Mouse (Mus musculus) T-helper 1 cell (primary cell): Measurements from ENCODE around the gene Ctdspl2.
"Not testable (repeated sequence)": the region's sequence is repeated elsewhere in the genome, so short reads cannot be mapped to it uniquely, and the experiment has no call there.

Experiments
- in situ Hi-C: fragments of 300-600 bp; cut with MboI, MseI; formaldehyde crosslinking; loops from one replicate; pipeline ENCODE4 v1.15.1; 2025; ENCODE audit warnings: high pct_unique_total_duplicates

The Ctdspl2 gene

GRCm38 (mm10) chr2:121955765-121956223 is at the start of gene Ctdspl2, which contains the start of gene Mageb3:
Ctdspl2 (plus strand) TSS chr2:121956001.
Mageb3 (minus strand) TSS chr2:121956092.
- in situ Hi-C loops, result loop anchor here (5.0 to 10.0 kb wide), 2 partner anchors 72 to 699 kb away; partner anchors contain the start of gene Eif3j1

- in situ Hi-C loops, result no loop called here
These were observed 45.8 kb upstream of the Ctdspl2 start for GRCm38 (mm10) chr2:121909975-121910374.

- in situ Hi-C loops, result no loop called here
These were observed 39.5 kb upstream of the Ctdspl2 start for GRCm38 (mm10) chr2:121916047-121916970.

- in situ Hi-C loops, result not testable (repeated sequence)
These were observed 18.2 kb upstream of the Ctdspl2 start for GRCm38 (mm10) chr2:121937624-121938023.

- in situ Hi-C loops, result no loop called here
These were observed 12.4 kb upstream of the Ctdspl2 start for GRCm38 (mm10) chr2:121943364-121943763.

- in situ Hi-C loops, result loop anchor here (5.0 to 10.0 kb wide), 2 partner anchors 72 to 700 kb away; partner anchors contain the start of gene Eif3j1
These were observed 687 bp upstream of the Ctdspl2 start for GRCm38 (mm10) chr2:121954971-121955656.

GRCm38 (mm10) chr2:121956224-121957018 is 620 bp downstream of the Ctdspl2 start:
- in situ Hi-C loops, result loop anchor here (5.0 to 10.0 kb wide), 2 partner anchors 71 to 698 kb away; partner anchors contain the start of gene Eif3j1

GRCm38 (mm10) chr2:121957216-121957792 is 1.5 kb downstream of the Ctdspl2 start:
- in situ Hi-C loops, result loop anchor here (5.0 to 10.0 kb wide), 2 partner anchors 70 to 697 kb away; partner anchors contain the start of gene Eif3j1

GRCm38 (mm10) chr2:121995738-121996137 is 39.9 kb downstream of the Ctdspl2 start:
- in situ Hi-C loops, result no loop called here

- in situ Hi-C loops, result no loop called here
These were observed 53.0 kb downstream of the Ctdspl2 start for GRCm38 (mm10) chr2:122008832-122009231.

GRCm38 (mm10) chr2:122011441-122011840 is 55.6 kb downstream of the Ctdspl2 start:
- in situ Hi-C loops, result no loop called here

GRCm38 (mm10) chr2:122018705-122019104 is 62.9 kb downstream of the Ctdspl2 start:
- in situ Hi-C loops, result no loop called here

- in situ Hi-C loops, result no loop called here
These were observed 66.5 kb downstream of the Ctdspl2 start for GRCm38 (mm10) chr2:122022284-122022683.

- in situ Hi-C loops, result loop anchor here (5.0 kb wide), 1 partner anchor 70 kb away; the partner anchor contains the start of genes Ctdspl2 and Mageb3
These were observed 71.3 kb downstream of the Ctdspl2 start for GRCm38 (mm10) chr2:122027091-122027490.

- in situ Hi-C loops, result loop anchor here (5.0 kb wide), 1 partner anchor 71 kb away; the partner anchor contains the start of genes Ctdspl2 and Mageb3
These were observed 72.3 kb downstream of the Ctdspl2 start, which contains the start of gene Eif3j1 for GRCm38 (mm10) chr2:122027862-122028755. Eif3j1 (plus strand) TSS chr2:122028546.

GRCm38 (mm10) chr2:122028756-122029700 is 73.2 kb downstream of the Ctdspl2 start:
- in situ Hi-C loops, result loop anchor here (5.0 kb wide), 1 partner anchor 72 kb away; the partner anchor contains the start of genes Ctdspl2 and Mageb3

GRCm38 (mm10) chr2:122031970-122032369 is 76.2 kb downstream of the Ctdspl2 start:
- in situ Hi-C loops, result no loop called here

GRCm38 (mm10) chr2:122036064-122036463 is 80.3 kb downstream of the Ctdspl2 start:
- in situ Hi-C loops, result no loop called here
